Mouse (Mus musculus): ENCODE results near the gene Tifa.

Tifa gene

DNA sequence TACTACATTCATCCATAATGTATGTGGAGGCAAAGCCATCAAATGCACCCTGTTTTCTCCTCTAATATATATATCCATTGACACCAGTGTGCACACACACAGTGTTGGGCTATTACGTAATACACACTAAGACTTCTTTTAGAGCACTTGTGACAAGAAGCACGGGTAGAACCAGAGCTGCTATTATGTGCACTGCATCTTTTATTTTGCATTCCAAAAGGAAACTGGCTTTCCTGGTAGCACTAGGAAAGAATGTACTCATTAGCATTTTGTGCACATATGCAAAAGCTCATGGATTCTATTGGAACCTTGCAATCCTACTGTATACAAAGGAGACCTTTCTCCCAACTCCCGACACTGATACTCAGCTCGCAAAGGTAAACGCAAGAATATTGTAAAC, 79.3 kb downstream of the Tifa start:
- DNase-seq: no peak

DNA sequence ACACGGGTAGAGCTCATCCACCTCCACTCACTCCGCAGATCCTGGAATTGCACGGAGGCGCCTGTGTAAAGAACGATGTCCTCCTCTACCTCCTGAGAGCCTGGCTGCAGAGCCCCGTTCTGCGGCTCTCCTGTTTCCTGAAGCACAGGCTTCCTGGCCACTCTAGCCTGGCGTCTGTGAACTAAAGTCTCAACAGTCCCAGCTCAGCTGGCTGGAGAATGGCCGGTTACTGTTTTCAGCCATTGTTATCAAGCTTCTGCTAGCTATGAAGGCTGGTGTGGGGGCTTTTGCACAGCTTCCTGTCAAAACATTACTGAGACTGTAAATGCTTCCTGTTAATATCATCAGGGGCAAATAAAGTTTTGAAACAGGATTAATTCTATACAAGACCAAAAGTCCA, 82.0 kb downstream of the Tifa start:
- peak in 1 of 2 experiments; percentile 14 for DNase-seq

DNA sequence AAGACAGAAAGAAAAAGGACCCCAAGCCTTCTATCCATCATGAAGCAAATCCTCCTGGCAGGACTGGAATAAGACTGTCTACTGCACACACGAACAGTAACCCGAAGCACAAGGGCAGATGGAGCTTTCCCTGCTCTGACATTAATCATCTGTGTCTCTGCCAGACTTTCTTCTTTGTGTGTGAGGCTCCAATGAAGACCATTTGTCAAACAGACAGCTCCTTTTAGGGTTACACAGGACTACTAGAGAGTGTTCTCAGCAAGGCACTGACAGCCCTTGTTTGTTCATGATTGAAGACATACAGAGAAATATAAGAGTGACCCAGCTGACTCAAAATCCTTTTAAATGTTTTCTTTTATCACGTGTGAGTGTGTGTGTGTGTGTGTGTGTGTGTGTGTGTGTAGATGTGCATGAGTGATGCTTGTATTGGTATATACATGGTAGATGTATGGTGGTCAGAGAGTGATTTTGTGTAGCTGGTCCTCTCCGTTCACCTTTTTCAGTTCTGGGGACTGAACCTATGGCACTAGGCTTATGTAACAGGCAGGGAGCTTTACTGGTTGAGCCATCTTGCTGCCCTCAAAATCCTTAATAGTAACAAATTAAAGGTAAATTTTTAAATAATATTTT, 84.8 kb downstream of the Tifa start:
- no peak for DNase-seq

DNA sequence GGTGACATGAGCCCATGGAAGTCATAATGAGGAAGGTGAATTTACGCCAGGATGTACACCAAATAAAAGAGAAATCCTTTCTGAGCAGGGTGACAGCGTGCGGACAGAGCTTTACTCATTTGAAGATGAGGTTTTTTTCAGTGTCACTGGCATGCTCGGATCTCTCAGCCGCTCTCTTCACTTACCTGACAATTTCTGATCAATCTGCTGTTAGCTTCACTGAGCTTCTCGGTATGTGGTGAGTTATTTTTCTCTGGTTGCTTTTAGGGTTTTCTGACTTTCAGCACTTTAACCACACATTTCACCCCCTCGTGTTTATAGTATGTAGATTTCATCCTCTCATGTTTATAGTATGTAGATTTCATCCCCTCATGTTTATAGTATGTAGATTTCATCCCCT, 85.5 kb downstream of the Tifa start:
- DNase-seq: no peak

DNA sequence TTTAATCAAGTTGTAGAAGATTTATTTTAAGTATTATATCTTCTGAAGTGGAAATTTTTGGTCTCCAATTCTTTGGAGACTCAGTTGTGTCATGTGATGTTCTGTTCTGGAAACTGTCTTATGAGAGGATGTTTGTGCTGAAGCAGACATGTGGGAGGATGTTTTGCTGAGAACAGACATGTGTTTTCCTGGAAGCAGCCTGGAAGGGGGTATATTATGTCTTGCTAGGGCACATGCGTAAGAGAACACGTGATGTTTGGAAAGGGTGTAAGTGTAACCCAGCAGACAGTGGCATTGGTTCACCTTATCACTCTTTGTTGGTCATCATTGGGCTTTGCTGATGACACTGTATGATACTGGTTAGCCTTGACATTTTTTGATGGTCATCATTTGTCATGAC, 85.9 kb downstream of the Tifa start:
- no peak for DNase-seq

DNA sequence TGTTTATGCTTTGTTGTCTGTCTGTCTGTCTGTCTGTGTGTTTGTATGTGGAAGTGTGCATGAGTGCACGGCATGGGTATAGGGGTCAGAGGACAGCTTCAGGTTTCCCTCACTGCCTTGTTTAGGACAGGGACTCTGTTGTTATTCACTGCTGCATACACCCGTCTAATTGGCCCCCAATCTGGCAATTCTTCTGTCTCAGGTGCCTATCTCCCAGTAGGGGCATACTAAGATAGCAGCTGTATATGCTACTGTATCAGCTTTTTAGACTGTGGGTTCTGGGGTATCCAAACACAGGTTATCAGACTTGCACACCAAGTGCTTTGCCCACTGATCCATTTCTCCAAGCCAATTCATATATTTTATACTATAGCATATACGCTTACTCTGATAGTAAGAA, 90.4 kb downstream of the Tifa start:
- no peak for DNase-seq

DNA sequence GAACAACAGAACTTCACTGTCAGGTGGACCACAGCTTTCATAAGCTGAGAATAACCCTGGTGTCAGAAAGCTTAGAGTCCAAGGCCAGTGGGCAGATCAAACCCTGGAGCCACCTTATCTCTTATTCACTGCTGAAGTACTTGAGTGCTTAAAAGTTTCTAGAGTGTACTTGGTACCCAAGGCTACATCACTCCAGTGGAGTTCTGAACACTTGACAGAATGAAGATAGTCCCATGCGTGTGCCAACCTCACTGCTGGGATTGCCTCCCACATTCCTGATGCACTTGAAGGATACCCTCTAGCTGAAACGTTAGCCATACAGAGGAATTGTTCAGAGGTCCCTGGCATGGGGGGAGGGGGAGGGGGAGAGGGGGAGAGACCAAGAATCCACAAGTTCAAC, 92.1 kb downstream of the Tifa start:
- no peak for DNase-seq
